Mouse (Mus musculus) frontal cortex, adult 2 months (tissue): ENCODE data around the gene Lrch1. TPM values are rescaled to one million over a fixed set of nuclear protein-coding genes. Genes with fewer than 3 reads are reported as not detected.

Experiments
- DNase-seq, 2 experiments: peaks; one replicate each; pipeline ENCODE4 v3.0.0; 2022; ENCODE audit warnings: low spot score in 1 of 2; ENCODE audit errors: extremely low spot score in 1 of 2
- polyA plus RNA-seq: library from polyadenylated mRNA; depleted of rRNA; stranded (reverse); fragments of >200 nt; gene quantifications from 2 replicates; pipeline ENCODE4 v1.2.3, GENCODE M21; 2012

Lrch1 gene
- polyA plus RNA-seq, 1 experiment: 16.1 TPM

GRCm38 (mm10) chr14:74924031-74924430 lies 23.6 kb downstream of the Lrch1 start:
- no peak for DNase-seq

- DNase-seq: no peak
Measured at GRCm38 (mm10) chr14:74922039-74922736, 25.5 kb downstream of the Lrch1 start.

- no peak for DNase-seq
Measured at GRCm38 (mm10) chr14:74921471-74921870, 26.2 kb downstream of the Lrch1 start.

GRCm38 (mm10) chr14:74919132-74919531 lies 28.5 kb downstream of the Lrch1 start:
- no peak for DNase-seq

- DNase-seq: no peak
Measured at GRCm38 (mm10) chr14:74918521-74919103, 29.1 kb downstream of the Lrch1 start.

GRCm38 (mm10) chr14:74917504-74918124 lies 30.1 kb downstream of the Lrch1 start:
- no peak for DNase-seq

GRCm38 (mm10) chr14:74916691-74917090 lies 31.0 kb downstream of the Lrch1 start:
- DNase-seq: no peak

- DNase-seq: no peak
Measured at GRCm38 (mm10) chr14:74916075-74916474, 31.6 kb downstream of the Lrch1 start.

GRCm38 (mm10) chr14:74915658-74916057 lies 32.0 kb downstream of the Lrch1 start:
- DNase-seq: no peak

GRCm38 (mm10) chr14:74915025-74915424 lies 32.7 kb downstream of the Lrch1 start:
- peak; percentile 69 to 85 for DNase-seq

GRCm38 (mm10) chr14:74913381-74914230 lies 34.1 kb downstream of the Lrch1 start:
- peak in 1 of 2 experiments; percentile 44 for DNase-seq

GRCm38 (mm10) chr14:74910363-74910762 lies 37.3 kb downstream of the Lrch1 start:
- DNase-seq: no peak

GRCm38 (mm10) chr14:74909021-74909420 lies 38.7 kb downstream of the Lrch1 start:
- DNase-seq: no peak

- no peak for DNase-seq
Measured at GRCm38 (mm10) chr14:74908250-74908649, 39.4 kb downstream of the Lrch1 start.

- peak in 1 of 2 experiments; percentile 28 for DNase-seq
Measured at GRCm38 (mm10) chr14:74907706-74908105, 40.0 kb downstream of the Lrch1 start.

- DNase-seq: no peak
Measured at GRCm38 (mm10) chr14:74905990-74906389, 41.7 kb downstream of the Lrch1 start.

GRCm38 (mm10) chr14:74904442-74904841 lies 43.2 kb downstream of the Lrch1 start:
- no peak for DNase-seq

GRCm38 (mm10) chr14:74903047-74903446 lies 44.6 kb downstream of the Lrch1 start:
- DNase-seq: no peak

- DNase-seq: no peak
Measured at GRCm38 (mm10) chr14:74900705-74901369, 46.8 kb downstream of the Lrch1 start.

- DNase-seq: no peak
Measured at GRCm38 (mm10) chr14:74899953-74900704, 47.5 kb downstream of the Lrch1 start.
